Mouse (Mus musculus) cortical plate, adult 2 months (tissue): ENCODE results near the gene Gm7358.
A peak's percentile ranks its signal among the peaks of the same experiment; 100 is the strongest.
"Not testable (repeated sequence)": the region's sequence is repeated elsewhere in the genome, so short reads cannot be mapped to it uniquely, and the experiment has no call there.

Experiments used
- CTCF ChIP-seq: fragments of 200-500 bp; IDR thresholded peaks from 2 replicates; pipeline ENCODE4 v1.5.1; 2011; ENCODE audit warnings: mild to moderate bottlenecking, control low read depth, low read length; ENCODE audit not compliant: insufficient read depth; ENCODE audit errors: extremely low read depth
- POLR2A ChIP-seq: fragments of 200-500 bp; IDR thresholded peaks from 2 replicates; pipeline ENCODE4 v1.6.1; 2011; ENCODE audit warnings: mild to moderate bottlenecking, low read length, control low read depth; ENCODE audit not compliant: insufficient read depth; ENCODE audit errors: extremely low read depth

DNA sequence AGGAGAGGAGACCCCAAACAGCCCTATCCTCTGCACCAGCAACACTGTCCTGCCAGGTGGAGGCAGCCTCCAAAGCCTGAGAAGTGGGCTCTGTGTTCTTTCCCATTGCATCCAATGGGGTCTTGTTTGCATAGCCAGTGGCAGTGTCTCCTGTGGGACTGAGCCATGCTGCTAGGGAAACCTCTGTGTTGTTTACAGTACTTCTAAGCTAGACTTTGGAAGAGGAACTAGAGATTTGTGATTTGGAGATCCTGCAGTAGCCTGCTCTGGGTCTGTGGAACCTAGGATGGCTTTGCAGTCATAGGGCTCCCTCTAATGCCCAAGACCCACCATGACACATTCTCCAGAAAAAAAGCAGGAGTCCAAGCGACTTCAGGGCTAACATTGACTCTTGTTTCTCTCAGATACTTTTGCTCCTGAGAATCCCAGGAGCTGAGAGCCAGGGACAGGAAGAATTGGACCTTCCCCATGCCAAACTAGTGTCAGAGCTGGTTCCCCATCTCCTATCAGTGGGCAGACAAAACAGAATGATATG lies 42.2 kb upstream of the Gm7358 start:
- not testable (repeated sequence) for TF ChIP-seq POLR2A
- peak; percentile 21; the same call in 1 of the 2 replicates for TF ChIP-seq CTCF
